Mouse (Mus musculus) spleen, adult 2 months (tissue): Measurements from ENCODE around the gene Creb5.

Experiments
- CTCF ChIP-seq: fragments of 200-500 bp; IDR thresholded peaks from 2 replicates; pipeline ENCODE4 v1.5.1; 2011; ENCODE audit warnings: mild to moderate bottlenecking, inconsistent platforms; ENCODE audit not compliant: insufficient read depth, insufficient read length, insufficient replicate concordance; ENCODE audit errors: extremely low read depth
- POLR2A ChIP-seq: fragments of 200-500 bp; IDR thresholded peaks from 2 replicates; pipeline ENCODE4 v1.6.1; 2011; ENCODE audit warnings: low read depth, low read length, inconsistent platforms

DNA sequence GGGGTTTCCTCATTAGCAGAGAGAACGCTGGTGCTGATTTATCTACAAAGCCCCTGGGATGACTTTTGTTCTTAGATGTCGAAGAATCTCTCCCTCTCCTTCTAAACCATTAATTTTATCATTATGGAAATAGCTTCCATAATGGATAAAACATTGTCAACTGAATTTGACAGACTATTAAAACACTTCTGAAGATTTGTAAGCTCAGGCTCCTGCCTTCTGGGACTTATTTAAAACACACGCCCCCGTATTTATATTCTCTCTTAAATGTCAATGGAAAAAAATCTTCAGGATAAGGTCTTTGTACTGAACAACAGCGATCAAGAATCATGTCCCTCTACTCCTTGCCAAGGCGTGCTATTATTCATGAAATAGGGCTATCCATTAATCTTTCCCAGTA, 448.6 kb downstream of the Creb5 start:
- TF ChIP-seq POLR2A (no peak), CTCF (no peak)
